Mouse (Mus musculus): ENCODE measurements around the gene Myo1e. TPM values are rescaled to one million over a fixed set of nuclear protein-coding genes. Genes with fewer than 3 reads are reported as not detected.

Gene Myo1e
- polyA plus RNA-seq, 1 experiment from 2014 or later, result 17.0 TPM

DNA sequence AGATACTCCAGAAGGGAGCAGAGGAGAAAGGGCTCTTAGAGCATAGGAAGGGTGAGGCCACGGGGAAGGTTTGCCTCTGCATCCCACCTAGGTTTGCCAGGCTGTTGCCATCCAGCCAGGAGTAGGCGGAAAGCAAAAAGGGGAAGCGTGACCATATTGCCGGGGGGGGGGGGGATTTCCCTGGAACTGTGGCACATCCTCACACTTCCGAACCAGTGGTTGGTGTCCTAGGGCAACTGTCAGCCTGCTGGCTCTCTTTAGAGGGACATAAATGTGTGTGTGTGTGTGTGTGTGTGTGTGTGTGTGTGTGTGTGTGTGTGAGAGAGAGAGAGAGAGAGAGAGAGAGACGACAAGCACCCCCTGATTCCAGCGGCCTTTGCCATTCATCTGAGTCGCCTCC is 75.0 kb downstream of the Myo1e start:
- WGBS, result 85% methylated on average over 8 of the region's 8 CpGs

DNA sequence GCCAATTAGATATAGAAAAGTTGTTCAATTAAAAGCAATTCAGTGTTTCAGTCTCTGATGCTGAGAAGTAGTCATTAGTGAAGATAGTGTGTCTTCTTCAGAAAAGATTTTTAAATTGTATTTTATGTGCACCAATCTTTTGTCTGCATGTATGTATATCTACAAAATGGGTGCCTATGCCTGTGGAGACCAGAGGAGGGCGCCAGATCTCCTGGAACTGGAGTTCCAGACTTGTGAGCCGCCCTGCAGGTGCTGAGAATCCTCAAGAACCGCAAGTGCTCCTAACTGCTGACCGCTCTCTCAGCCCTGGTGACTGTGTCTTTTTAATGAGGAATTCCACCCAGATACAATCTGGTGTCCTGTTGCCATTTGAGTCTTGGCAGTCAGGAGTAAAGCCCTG is 76.0 kb downstream of the Myo1e start:
- Histone ChIP-seq H3K9me3 (replicated peaks; ENCODE audit: low read length) (no peaks in the 10 kb centered on the region), H3K4me3 (replicated peaks; ENCODE audit: low read depth, low read length) (no peak overlapping the region), H3K27me3 (ENCODE audit: insufficient read depth, low read length) (no peaks in the 10 kb centered on the region), H3K27ac (no peak overlapping the region), H3K4me2 (ENCODE audit: low read length) (no peak overlapping the region), H3K4me1 (replicated peaks; ENCODE audit: insufficient read depth, low read length) (no peaks in the 10 kb centered on the region), H3K36me3 (ENCODE audit: insufficient read depth, low read length) (no peaks in the 10 kb centered on the region), H3K9ac (ENCODE audit: low read depth, low read length) (no peak overlapping the region)
- TF ChIP-seq CTCF (IDR thresholded peaks at IDR 0.05; ENCODE audit: low read depth), result peak; percentile 32; the same call in 1 of the 2 replicates
- 90% methylated on average over 4 of the region's 4 CpGs for WGBS
- DNase-seq (ENCODE audit: low spot score), result no peak
- no peak for ATAC-seq (replicated peaks; ENCODE audit: low FRiP score, low read depth)

More for the DNA sequence above, 75.0 kb downstream of the Myo1e start:
- Histone ChIP-seq H3K4me1 (replicated peaks; ENCODE audit: insufficient read depth, low read length) (no peaks in the 10 kb centered on the region), H3K9ac (ENCODE audit: low read depth, low read length) (no peak overlapping the region), H3K9me3 (replicated peaks; ENCODE audit: low read length) (no peaks in the 10 kb centered on the region), H3K36me3 (ENCODE audit: insufficient read depth, low read length) (no peaks in the 10 kb centered on the region), H3K4me2 (ENCODE audit: low read length) (no peak overlapping the region), H3K27ac (no peak overlapping the region), H3K4me3 (replicated peaks; ENCODE audit: low read depth, low read length) (no peak overlapping the region), H3K27me3 (ENCODE audit: insufficient read depth, low read length) (no peaks in the 10 kb centered on the region)
- no peak for ATAC-seq (replicated peaks; ENCODE audit: low FRiP score, low read depth)
- DNase-seq (ENCODE audit: low spot score), result no peak
- no peak for TF ChIP-seq CTCF (IDR thresholded peaks at IDR 0.05; ENCODE audit: low read depth)

DNA sequence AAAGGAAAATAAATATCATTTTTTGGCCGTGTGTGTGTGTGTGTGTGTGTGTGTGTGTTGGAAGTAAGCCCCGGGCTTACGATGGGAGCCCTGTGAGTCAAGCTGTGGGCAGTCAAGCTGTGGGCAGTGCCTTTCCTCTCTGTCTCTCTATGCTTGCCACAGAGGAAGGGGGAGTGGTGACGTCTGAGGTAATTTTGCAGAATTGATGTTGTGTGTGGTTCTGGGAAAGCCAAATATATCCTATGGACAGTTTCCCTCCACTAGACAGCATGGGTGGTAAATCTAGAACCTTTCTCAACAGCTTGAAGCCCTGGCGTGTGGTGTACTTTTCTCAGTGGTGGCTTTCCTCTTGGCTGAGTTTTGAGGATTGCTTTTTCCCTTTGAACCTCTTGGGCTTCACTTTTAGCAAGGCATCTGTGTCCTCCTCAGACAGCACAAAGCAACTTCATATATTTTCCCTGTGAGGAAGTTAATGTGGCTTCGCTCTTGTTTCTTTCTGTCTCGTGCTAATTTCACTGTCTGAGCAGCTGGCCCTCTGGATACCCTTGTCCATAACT is 77.5 kb downstream of the Myo1e start:
- Histone ChIP-seq H3K36me3 (ENCODE audit: insufficient read depth, low read length) (no peaks in the 10 kb centered on the region), H3K9me3 (replicated peaks; ENCODE audit: low read length) (no peaks in the 10 kb centered on the region), H3K27ac (peak overlapping the region; percentile 13; the same call in 1 of the 2 replicates), H3K4me2 (ENCODE audit: low read length) (no peak overlapping the region), H3K9ac (ENCODE audit: low read depth, low read length) (no peak overlapping the region), H3K27me3 (ENCODE audit: insufficient read depth, low read length) (no peaks in the 10 kb centered on the region), H3K4me3 (replicated peaks; ENCODE audit: low read depth, low read length) (no peak overlapping the region), H3K4me1 (replicated peaks; ENCODE audit: insufficient read depth, low read length) (no peaks in the 10 kb centered on the region)
- DNase-seq (ENCODE audit: low spot score), result peak; percentile 39
- TF ChIP-seq CTCF (IDR thresholded peaks at IDR 0.05; ENCODE audit: low read depth), result no peak
- 49% methylated on average over 7 of the region's 7 CpGs for WGBS
- ATAC-seq (replicated peaks; ENCODE audit: low FRiP score, low read depth), result no peak

DNA sequence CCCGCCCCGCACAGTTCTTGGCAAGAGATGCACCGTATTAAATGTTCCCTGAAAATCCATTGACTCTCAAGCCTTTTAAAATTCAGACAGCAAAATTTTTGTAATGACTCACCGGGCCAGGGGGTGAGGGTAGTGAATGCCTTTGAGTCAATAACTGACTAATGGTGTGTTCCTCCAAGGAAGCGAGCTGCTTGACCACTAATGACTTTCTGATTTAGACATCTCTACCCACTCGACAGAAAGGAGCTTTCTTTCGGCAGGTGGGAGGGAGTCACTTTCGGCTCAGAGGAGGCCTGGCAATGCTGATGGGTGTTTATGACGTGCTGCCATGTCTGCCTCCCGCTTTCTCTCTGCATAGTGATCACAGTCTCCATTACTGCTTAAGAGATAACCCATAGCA is 83.6 kb downstream of the Myo1e start:
- ATAC-seq (replicated peaks; ENCODE audit: low FRiP score, low read depth), result no peak
- H3K9me3 ChIP-seq (replicated peaks; ENCODE audit: low read length), result no peaks in the 10 kb centered on the region
- no peak for TF ChIP-seq CTCF (IDR thresholded peaks at IDR 0.05; ENCODE audit: low read depth)
- 56% methylated on average over 10 of the region's 10 CpGs for WGBS
- H3K36me3 ChIP-seq (ENCODE audit: insufficient read depth, low read length), result no peaks in the 10 kb centered on the region
- H3K27ac ChIP-seq, result no peak overlapping the region
- H3K9ac ChIP-seq (ENCODE audit: low read depth, low read length), result no peak overlapping the region
- DNase-seq (ENCODE audit: low spot score), result no peak
- no peaks in the 10 kb centered on the region for H3K4me1 ChIP-seq (replicated peaks; ENCODE audit: insufficient read depth, low read length)
- H3K27me3 ChIP-seq (ENCODE audit: insufficient read depth, low read length), result no peaks in the 10 kb centered on the region
- no peak overlapping the region for H3K4me2 ChIP-seq (ENCODE audit: low read length)
- H3K4me3 ChIP-seq (replicated peaks; ENCODE audit: low read depth, low read length), result no peak overlapping the region

DNA sequence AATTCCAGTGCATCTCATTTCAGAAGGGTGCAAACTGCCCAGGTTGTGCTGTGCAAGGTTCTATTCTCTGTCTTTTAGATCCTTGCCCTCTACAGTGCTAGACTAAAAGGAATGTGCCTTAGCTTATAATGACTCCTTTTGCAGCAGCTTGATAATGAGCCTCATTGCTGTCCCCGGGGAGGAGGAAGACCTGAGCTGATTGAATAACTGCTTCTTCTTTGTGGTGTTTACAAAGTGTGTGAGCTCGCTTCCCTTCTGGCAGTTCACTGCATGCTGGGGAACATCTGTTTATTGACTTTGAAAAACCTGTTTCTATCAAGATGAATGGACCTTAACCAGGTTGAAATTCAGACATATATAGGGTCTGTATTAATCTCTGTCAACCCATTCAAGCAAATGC is 89.8 kb downstream of the Myo1e start:
- no peaks in the 10 kb centered on the region for H3K4me1 ChIP-seq (replicated peaks; ENCODE audit: insufficient read depth, low read length)
- no peak overlapping the region for H3K9ac ChIP-seq (ENCODE audit: low read depth, low read length)
- H3K9me3 ChIP-seq (replicated peaks; ENCODE audit: low read length), result no peaks in the 10 kb centered on the region
- H3K36me3 ChIP-seq (ENCODE audit: insufficient read depth, low read length), result peaks cover 10% of the 10 kb centered on the region; the same call in 1 of the 2 replicates
- DNase-seq (ENCODE audit: low spot score), result no peak
- no peak for TF ChIP-seq CTCF (IDR thresholded peaks at IDR 0.05; ENCODE audit: low read depth)
- H3K4me2 ChIP-seq (ENCODE audit: low read length), result no peak overlapping the region
- no peak overlapping the region for H3K4me3 ChIP-seq (replicated peaks; ENCODE audit: low read depth, low read length)
- WGBS, result 27% methylated on average over 2 of the region's 2 CpGs
- no peak for ATAC-seq (replicated peaks; ENCODE audit: low FRiP score, low read depth)
- no peak overlapping the region for H3K27ac ChIP-seq
- no peaks in the 10 kb centered on the region for H3K27me3 ChIP-seq (ENCODE audit: insufficient read depth, low read length)

DNA sequence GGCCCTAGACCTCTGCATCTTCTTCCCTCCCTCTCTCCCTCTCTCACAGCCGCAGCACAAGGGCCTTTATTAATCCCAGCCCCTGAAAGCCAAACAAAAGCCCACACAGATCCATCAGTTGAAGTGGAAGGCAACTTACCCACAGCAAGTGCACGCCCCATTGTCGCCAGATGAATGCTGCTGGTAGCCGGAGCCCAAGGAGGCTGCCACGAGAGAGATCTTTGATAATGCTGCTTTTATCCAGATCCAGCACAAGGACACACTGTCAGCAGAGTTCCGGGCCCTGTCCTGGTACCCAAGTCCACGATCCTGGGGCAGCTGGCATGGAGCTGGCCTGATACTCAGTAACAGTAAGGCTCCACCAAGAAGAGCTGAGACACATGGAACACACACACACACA is 91.1 kb downstream of the Myo1e start:
- 89% methylated on average over 7 of the region's 7 CpGs for WGBS
- H3K9me3 ChIP-seq (replicated peaks; ENCODE audit: low read length), result no peaks in the 10 kb centered on the region
- no peak for ATAC-seq (replicated peaks; ENCODE audit: low FRiP score, low read depth)

DNA sequence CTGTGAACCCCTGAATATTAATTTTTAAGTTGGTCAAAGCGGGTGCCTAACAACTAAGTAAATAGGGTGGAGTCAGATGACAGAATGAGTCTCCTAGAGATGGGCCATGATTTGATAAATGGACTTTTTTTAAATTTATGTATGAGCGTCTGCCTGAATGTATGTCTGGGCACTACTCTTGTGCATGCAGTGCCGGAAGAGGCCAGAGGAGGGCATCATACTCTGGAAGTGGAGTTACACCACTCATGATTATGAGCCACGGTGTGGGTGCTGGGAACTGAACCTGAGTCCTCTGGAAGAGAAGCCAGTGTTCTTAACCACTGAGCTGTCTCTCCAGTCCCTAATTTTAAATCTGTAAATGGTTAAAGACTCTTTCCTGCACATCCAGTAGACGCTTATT is 93.6 kb downstream of the Myo1e start:
- Histone ChIP-seq H3K9ac (ENCODE audit: low read depth, low read length) (no peak overlapping the region), H3K27ac (no peak overlapping the region), H3K9me3 (replicated peaks; ENCODE audit: low read length) (no peaks in the 10 kb centered on the region), H3K4me3 (replicated peaks; ENCODE audit: low read depth, low read length) (no peak overlapping the region), H3K4me1 (replicated peaks; ENCODE audit: insufficient read depth, low read length) (no peaks in the 10 kb centered on the region), H3K4me2 (ENCODE audit: low read length) (no peak overlapping the region), H3K27me3 (ENCODE audit: insufficient read depth, low read length) (no peaks in the 10 kb centered on the region), H3K36me3 (ENCODE audit: insufficient read depth, low read length) (peaks cover 21% of the 10 kb centered on the region; the same call in 1 of the 2 replicates)
- no peak for DNase-seq (ENCODE audit: low spot score)
- 95% methylated on average over 5 of the region's 5 CpGs for WGBS
- no peak for TF ChIP-seq CTCF (IDR thresholded peaks at IDR 0.05; ENCODE audit: low read depth)
- no peak for ATAC-seq (replicated peaks; ENCODE audit: low FRiP score, low read depth)

More for the DNA sequence above, 91.1 kb downstream of the Myo1e start:
- H3K4me3 ChIP-seq (replicated peaks; ENCODE audit: low read depth, low read length), result no peak overlapping the region
- H3K27ac ChIP-seq, result no peak overlapping the region
- H3K9ac ChIP-seq (ENCODE audit: low read depth, low read length), result no peak overlapping the region
- no peak for DNase-seq (ENCODE audit: low spot score)
- no peaks in the 10 kb centered on the region for H3K4me1 ChIP-seq (replicated peaks; ENCODE audit: insufficient read depth, low read length)
- no peaks in the 10 kb centered on the region for H3K27me3 ChIP-seq (ENCODE audit: insufficient read depth, low read length)
- TF ChIP-seq CTCF (IDR thresholded peaks at IDR 0.05; ENCODE audit: low read depth), result no peak
- peaks cover 21% of the 10 kb centered on the region; the same call in 1 of the 2 replicates for H3K36me3 ChIP-seq (ENCODE audit: insufficient read depth, low read length)
- no peak overlapping the region for H3K4me2 ChIP-seq (ENCODE audit: low read length)
